Mouse (Mus musculus): ENCODE results near the gene Tax1bp3.

- TF ChIP-seq MAX (IDR thresholded peaks at IDR 0.05; ENCODE audit: low read depth) (no peak), E2F4 (IDR thresholded peaks at IDR 0.05; ENCODE audit: insufficient read depth) (no peak), CEBPB (IDR thresholded peaks at IDR 0.05; ENCODE audit: insufficient read depth, poor library complexity, severe bottlenecking) (no peak), POLR2A (IDR thresholded peaks at IDR 0.05; ENCODE audit: insufficient read length, low read depth) (no peak), TCF12 (IDR thresholded peaks at IDR 0.05; ENCODE audit: insufficient read depth, poor library complexity, severe bottlenecking) (no peak), USF1 (IDR thresholded peaks at IDR 0.05; ENCODE audit: low read depth) (no peak), POLR2AphosphoS2 (IDR thresholded peaks at IDR 0.05; ENCODE audit: insufficient read length, low read depth) (no peak), MYOG (IDR thresholded peaks at IDR 0.05; ENCODE audit: control insufficient read depth in 1 of 3, insufficient read depth in 1 of 3, insufficient read length in 2 of 3, low read depth in 2 of 3) (no peak), TCF3 (IDR thresholded peaks at IDR 0.05; ENCODE audit: insufficient read length, low read depth) (no peak), MYOD1 (IDR thresholded peaks at IDR 0.05; ENCODE audit: control insufficient read depth in 1 of 3, insufficient read length in 2 of 3, low read depth in 2 of 3) (no peak), SRF (IDR thresholded peaks at IDR 0.05; ENCODE audit: control insufficient read depth, insufficient read length, low read depth) (no peak), REST (IDR thresholded peaks at IDR 0.05; ENCODE audit: insufficient read depth, insufficient read length) (no peak)
These were observed 40.3 kb upstream of the Tax1bp3 start for GRCm38 (mm10) chr11:73136587-73136986.

Measured in myocyte (in vitro differentiated cells).